18 mouse cellular contexts compared by ENCODE assay signal in the genomic region with DNA sequence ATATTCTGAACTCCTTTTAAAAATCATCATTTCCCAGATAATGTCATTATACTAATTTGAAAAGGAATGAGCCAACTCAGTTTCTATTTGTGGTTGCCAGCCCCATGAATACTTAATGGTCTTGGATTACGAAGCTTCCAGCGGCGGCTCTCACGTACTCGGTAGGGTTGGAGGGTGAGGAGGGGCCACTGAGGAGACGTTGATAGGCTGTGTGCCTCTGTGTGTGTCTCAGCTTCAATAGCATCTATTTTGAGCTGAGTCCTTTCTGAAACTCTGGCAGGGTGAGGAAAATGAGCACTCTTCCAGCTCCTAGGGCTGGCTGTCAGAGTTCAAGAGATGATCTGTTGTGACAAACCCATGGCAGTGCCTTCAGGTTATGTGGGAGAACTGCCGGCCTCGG. TPM values are rescaled to one million over a fixed set of nuclear protein-coding genes. Genes with fewer than 3 reads are reported as not detected.
DNase-seq lines count a peak whose midpoint lies in the region; ATAC-seq and TF ChIP-seq lines count a peak whose summit lies in the region.
"Had no signal": no experiment of that assay in that cellular context is flagged by ENCODE, and none has a peak within 500 bp of the region (broad histone marks: within the 10 kb centered on the region; RNA-seq: fewer than 3 reads in every experiment).

No protein-coding gene starts in this region.

- H3K27ac ChIP-seq in heart, embryonic 10.5 days, result peak overlapping the region; percentile 8; the same call in 1 of the 2 replicates
- H3K27ac ChIP-seq in heart, adult 2 months, result no peak overlapping the region
- no peak overlapping the region for H3K27ac ChIP-seq in midbrain, embryonic 14.5 days (replicated peaks; ENCODE audit: low read depth, low read length)
- H3K27ac ChIP-seq in midbrain, embryonic 10.5 days (replicated peaks), result no peak overlapping the region
- H3K27ac ChIP-seq in heart, embryonic 16.5 days (ENCODE audit: low read length), result peak overlapping the region; percentile 80
- H3K27ac ChIP-seq: limb, embryonic 12.5 days; liver, embryonic 12.5 days; neural tube, embryonic 13.5 days; stomach, postnatal 0 days had no signal

- peaks cover 8% of the 10 kb centered on the region; the same call in 1 of the 2 replicates for H3K27me3 ChIP-seq in heart, embryonic 10.5 days (ENCODE audit: insufficient read depth, poor library complexity, severe bottlenecking)
- H3K27me3 ChIP-seq in heart, adult 2 months (ENCODE audit: control insufficient read depth, insufficient read depth, low read length), result no peaks in the 10 kb centered on the region
- H3K27me3 ChIP-seq in midbrain, embryonic 14.5 days (ENCODE audit: control insufficient read depth, insufficient read depth, low read length), result no peaks in the 10 kb centered on the region
- peaks cover 20% of the 10 kb centered on the region; the same call in 1 of the 2 replicates for H3K27me3 ChIP-seq in midbrain, embryonic 10.5 days (ENCODE audit: low read depth, poor library complexity, severe bottlenecking)
- peaks cover 2% of the 10 kb centered on the region for H3K27me3 ChIP-seq in heart, embryonic 16.5 days (ENCODE audit: control insufficient read depth, insufficient read depth, low read length)
- H3K27me3 ChIP-seq: limb, embryonic 12.5 days; liver, embryonic 12.5 days; neural tube, embryonic 13.5 days had no signal

- no peak for TF ChIP-seq CTCF in heart, adult 2 months (IDR thresholded peaks at IDR 0.05)
- TF ChIP-seq CTCF in brain, embryonic 14.5 days (IDR thresholded peaks at IDR 0.05; ENCODE audit: borderline replicate concordance, extremely low read depth, insufficient read depth, insufficient read length), result no peak

- H3K79me2 ChIP-seq in heart, adult 2 months (replicated peaks; ENCODE audit: control insufficient read depth, insufficient read depth, low read length), result no peaks in the 10 kb centered on the region

- intact Hi-C loops in heart, adult 2 months (cut with DNase I), result no loop called here

- H3K4me2 ChIP-seq in midbrain, embryonic 14.5 days (ENCODE audit: low read length), result no peak overlapping the region
- H3K4me2 ChIP-seq in heart, embryonic 16.5 days (ENCODE audit: low read depth, low read length), result peak overlapping the region; percentile 29
- H3K4me2 ChIP-seq: limb, embryonic 12.5 days; liver, embryonic 12.5 days; neural tube, embryonic 13.5 days had no signal

- TF ChIP-seq EP300 in heart, adult 2 months (IDR thresholded peaks at IDR 0.05; ENCODE audit: insufficient read depth, low read depth, low read length), result no peak

- WGBS in heart, embryonic 10.5 days, result 25% methylated on average over 8 of the region's 8 CpGs
- WGBS in heart, adult 2 months, result 27% methylated on average over 8 of the region's 8 CpGs
- 26% methylated on average over 8 of the region's 8 CpGs for WGBS in midbrain, embryonic 14.5 days
- WGBS in midbrain, embryonic 10.5 days, result 72% methylated on average over 8 of the region's 8 CpGs
- WGBS in heart, embryonic 16.5 days, result 26% methylated on average over 8 of the region's 8 CpGs

- no peak for ATAC-seq in midbrain, embryonic 14.5 days (ENCODE audit: low FRiP score, low TSS enrichment)
- ATAC-seq in heart, embryonic 16.5 days (replicated peaks; ENCODE audit: extremely low read depth, insufficient read depth, low FRiP score), result peak; percentile 71
- ATAC-seq: liver, embryonic 12.5 days had no signal

- H3K4me3 ChIP-seq in heart, embryonic 10.5 days, result no peak overlapping the region
- no peak overlapping the region for H3K4me3 ChIP-seq in heart, adult 2 months
- H3K4me3 ChIP-seq in midbrain, embryonic 14.5 days (replicated peaks; ENCODE audit: low read depth, low read length), result no peak overlapping the region
- no peak overlapping the region for H3K4me3 ChIP-seq in midbrain, embryonic 10.5 days
- 0 out of 2 replicates have a peak overlapping the region, but pooled peaks have one; percentile 3 for H3K4me3 ChIP-seq in heart, embryonic 16.5 days (ENCODE audit: low read length)
- H3K4me3 ChIP-seq: erythroblast, embryonic 14.5 days; limb, embryonic 12.5 days; liver, embryonic 12.5 days; neural tube, embryonic 13.5 days had no signal

- no peaks in the 10 kb centered on the region for H3K9me3 ChIP-seq in heart, embryonic 10.5 days
- no peaks in the 10 kb centered on the region for H3K9me3 ChIP-seq in midbrain, embryonic 14.5 days (ENCODE audit: control insufficient read depth, low read length)
- no peaks in the 10 kb centered on the region for H3K9me3 ChIP-seq in midbrain, embryonic 10.5 days (replicated peaks)
- no peaks in the 10 kb centered on the region for H3K9me3 ChIP-seq in heart, embryonic 16.5 days (replicated peaks; ENCODE audit: control insufficient read depth, low read length)
- H3K9me3 ChIP-seq: limb, embryonic 12.5 days; liver, embryonic 12.5 days; neural tube, embryonic 13.5 days had no signal

- no peak for TF ChIP-seq POLR2A in heart, adult 2 months (IDR thresholded peaks at IDR 0.05; ENCODE audit: insufficient read depth, low read depth, low read length)
- TF ChIP-seq POLR2A in brain, embryonic 14.5 days (IDR thresholded peaks at IDR 0.05; ENCODE audit: borderline replicate concordance, extremely low read depth, insufficient read depth, insufficient read length, poor library complexity, severe bottlenecking), result no peak

- no peaks in the 10 kb centered on the region for H3K36me3 ChIP-seq in heart, embryonic 10.5 days
- no peaks in the 10 kb centered on the region for H3K36me3 ChIP-seq in heart, adult 2 months (ENCODE audit: control insufficient read depth, insufficient read depth, low read length)
- H3K36me3 ChIP-seq in midbrain, embryonic 14.5 days (ENCODE audit: control insufficient read depth, insufficient read depth, low read length), result no peaks in the 10 kb centered on the region
- H3K36me3 ChIP-seq in midbrain, embryonic 10.5 days, result no peaks in the 10 kb centered on the region
- H3K36me3 ChIP-seq in heart, embryonic 16.5 days (ENCODE audit: control insufficient read depth, insufficient read depth), result no peaks in the 10 kb centered on the region
- H3K36me3 ChIP-seq: limb, embryonic 12.5 days; liver, embryonic 12.5 days; neural tube, embryonic 13.5 days had no signal

- no peak for DNase-seq in heart, embryonic 10.5 days (ENCODE audit: low spot score)
- DNase-seq in heart, adult 2 months, result no peak
- DNase-seq in midbrain, embryonic 14.5 days, result peak; percentile 41
- DNase-seq in midbrain, embryonic 10.5 days (ENCODE audit: low spot score), result no peak
- peak; percentile 64 for DNase-seq in brain, embryonic 14.5 days (ENCODE audit: low read depth)
- DNase-seq in thymus, adult 18-20 months, result no peak
- DNase-seq: cerebellum, adult 8-10 months; gastrocnemius, postnatal 10 days; kidney, adult 18-20 months; kidney, postnatal 10 days; lung, adult 2 months had no signal

- H3K9ac ChIP-seq in heart, adult 2 months (ENCODE audit: low read depth, low read length), result no peak overlapping the region
- no peak overlapping the region for H3K9ac ChIP-seq in midbrain, embryonic 14.5 days (replicated peaks; ENCODE audit: low read length)
- H3K9ac ChIP-seq in heart, embryonic 16.5 days (ENCODE audit: low read length), result peak overlapping the region; percentile 45
- H3K9ac ChIP-seq: limb, embryonic 12.5 days; liver, embryonic 12.5 days; neural tube, embryonic 13.5 days had no signal

- H3K4me1 ChIP-seq in heart, embryonic 10.5 days, result peaks cover 21% of the 10 kb centered on the region
- no peaks in the 10 kb centered on the region for H3K4me1 ChIP-seq in heart, adult 2 months (ENCODE audit: control insufficient read depth, insufficient read depth, low read length)
- peaks cover 7% of the 10 kb centered on the region for H3K4me1 ChIP-seq in midbrain, embryonic 14.5 days (ENCODE audit: control insufficient read depth, insufficient read depth, low read length)
- peaks cover 16% of the 10 kb centered on the region for H3K4me1 ChIP-seq in midbrain, embryonic 10.5 days
- H3K4me1 ChIP-seq in heart, embryonic 16.5 days (ENCODE audit: control insufficient read depth, insufficient read depth, low read length), result peaks cover 19% of the 10 kb centered on the region
- H3K4me1 ChIP-seq: liver, embryonic 12.5 days; neural tube, embryonic 13.5 days had no signal

RNA-seq across cellular contexts. Expression of a gene that starts 40.6 kb away (rescaled TPM):
- 1.6 and 8.6 TPM in 2 replicates for polyA plus RNA-seq in heart, embryonic 10.5 days (2016; fragmentation: Nextera tagmentation; extraction: Ambion mirVana)
- total RNA-seq in heart, adult 2 months (2021), result 1 to 10 TPM; 5.5 to 6.2 TPM
- 15.7 and 22.1 TPM in 2 replicates for polyA plus RNA-seq in heart, adult 2 months (2012; rRNA removed)
- polyA plus RNA-seq in midbrain, embryonic 14.5 days (2014; fragmentation: Nextera tagmentation; extraction: Ambion mirVana), result 10.2 and 11.2 TPM in 2 replicates
- polyA plus RNA-seq in midbrain, embryonic 10.5 days (2016; fragmentation: Nextera tagmentation; extraction: Ambion mirVana), result 5.4 and 9.3 TPM in 2 replicates
- polyA plus RNA-seq in brain, embryonic 14.5 days (2012; rRNA removed), result 30.1 and 35.9 TPM in 2 replicates
- 0.54 and 1.9 TPM in 2 replicates for polyA plus RNA-seq in heart, embryonic 16.5 days (2015; fragmentation: Nextera tagmentation; extraction: Ambion mirVana)
- total RNA-seq: megakaryocyte-erythroid progenitor cell, adult 5-6 weeks had no signal
- polyA plus RNA-seq: erythroblast, embryonic 14.5 days had no signal

Comparison
In these comparisons a context has a peak if more than half of its experiments do, and no peak if none do; other contexts are left out.
1. DNase-seq: peak in midbrain, embryonic 14.5 days (single experiment) and brain, embryonic 14.5 days (single experiment); none in heart, embryonic 10.5 days (single experiment), heart, adult 2 months (0 of 2), midbrain, embryonic 10.5 days (single experiment) and thymus, adult 18-20 months (0 of 2).
2. H3K27ac ChIP-seq: peak in heart, embryonic 10.5 days (single experiment) and heart, embryonic 16.5 days (single experiment); none in heart, adult 2 months (single experiment), midbrain, embryonic 14.5 days (single experiment) and midbrain, embryonic 10.5 days (single experiment).